Mouse (Mus musculus) brain, embryonic 14.5 days (tissue): ENCODE measurements around the gene Gm21663. TPM values are rescaled to one million over a fixed set of nuclear protein-coding genes. Genes with fewer than 3 reads are reported as not detected.
"Not testable (repeated sequence)": the region's sequence is repeated elsewhere in the genome, so short reads cannot be mapped to it uniquely, and the experiment has no call there.

Experiments used
- DNase-seq: peaks from one replicate; pipeline ENCODE4 v3.0.0-alpha.2; 2011; ENCODE audit warnings: low read depth
- CTCF ChIP-seq: fragments of 200-500 bp; IDR thresholded peaks from 2 replicates; pipeline ENCODE4 v1.5.1; 2012; ENCODE audit warnings: inconsistent platforms, mild to moderate bottlenecking, moderate library complexity, borderline replicate concordance; ENCODE audit not compliant: insufficient read depth, insufficient read length; ENCODE audit errors: extremely low read depth
- POLR2A ChIP-seq: fragments of 200-500 bp; IDR thresholded peaks from 2 replicates; pipeline ENCODE4 v1.6.1; 2012; ENCODE audit warnings: mild to moderate bottlenecking, inconsistent platforms, borderline replicate concordance; ENCODE audit not compliant: poor library complexity, insufficient read depth, insufficient read length, severe bottlenecking; ENCODE audit errors: extremely low read depth
- polyA plus RNA-seq: library from polyadenylated mRNA; depleted of rRNA; stranded (reverse); fragments of >200 nt; gene quantifications from 2 replicates; pipeline ENCODE4 v1.2.3, GENCODE M21; 2012; rRNA removed

Gene Gm21663
- not detected in 2 replicates for polyA plus RNA-seq

DNA sequence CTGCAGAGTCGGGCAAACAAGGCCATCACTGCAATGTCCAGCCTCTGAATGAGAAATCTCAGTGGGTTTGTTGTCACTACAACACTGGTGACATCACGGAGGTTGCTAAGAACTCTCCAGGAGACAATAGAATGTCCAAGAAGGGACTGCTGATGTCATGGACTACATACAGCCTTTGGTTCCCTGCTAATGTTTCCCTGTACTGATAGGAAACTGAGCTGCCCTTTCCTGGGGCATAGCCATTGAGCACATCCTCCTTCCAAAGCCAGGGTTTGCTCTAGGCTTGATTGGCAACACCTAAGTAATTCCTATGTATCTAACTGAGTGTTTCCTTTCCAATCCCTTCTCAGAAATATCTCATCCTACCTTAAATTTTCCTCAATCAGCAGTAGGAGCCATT, at the start of gene Gm21663:
Gm21663 (minus strand) TSS at position 101 of the 400 bp plus-strand sequence.
- DNase-seq: not testable (repeated sequence)

GRCm38 (mm10) chr5:25988550-25988949, 46.4 kb upstream of the Gm21663 start, which contains the start of gene Gm21698:
Gene Gm21698, minus strand, starts transcription at chr5:25988650.
- DNase-seq: not testable (repeated sequence)

DNA sequence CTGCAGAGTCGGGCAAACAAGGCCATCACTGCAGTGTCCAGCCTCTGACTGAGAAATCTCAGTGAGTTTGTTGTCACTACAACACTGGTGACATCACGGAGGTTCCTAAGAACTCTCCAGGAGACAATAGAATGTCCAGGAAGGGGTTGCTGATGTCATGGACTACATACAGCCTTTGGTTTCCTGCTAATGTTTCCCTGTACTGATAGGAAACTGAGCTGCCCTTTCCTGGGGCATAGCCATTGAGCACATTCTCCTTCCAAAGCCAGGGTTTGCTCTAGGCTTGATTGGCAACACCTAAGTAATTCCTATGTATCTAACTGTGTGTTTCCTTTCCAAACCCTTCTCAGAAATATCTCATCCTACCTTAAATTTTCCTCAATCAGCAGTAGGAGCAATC, 30.4 kb upstream of the Gm21663 start, which contains the start of gene Gm21680:
Gm21680 (minus strand) TSS at position 101 of the 400 bp plus-strand sequence.
- not testable (repeated sequence) for DNase-seq

GRCm38 (mm10) chr5:25957050-25957449, 14.9 kb upstream of the Gm21663 start:
- DNase-seq: not testable (repeated sequence)

GRCm38 (mm10) chr5:25956611-25957010, 14.4 kb upstream of the Gm21663 start:
- DNase-seq: peak; percentile 32

DNA sequence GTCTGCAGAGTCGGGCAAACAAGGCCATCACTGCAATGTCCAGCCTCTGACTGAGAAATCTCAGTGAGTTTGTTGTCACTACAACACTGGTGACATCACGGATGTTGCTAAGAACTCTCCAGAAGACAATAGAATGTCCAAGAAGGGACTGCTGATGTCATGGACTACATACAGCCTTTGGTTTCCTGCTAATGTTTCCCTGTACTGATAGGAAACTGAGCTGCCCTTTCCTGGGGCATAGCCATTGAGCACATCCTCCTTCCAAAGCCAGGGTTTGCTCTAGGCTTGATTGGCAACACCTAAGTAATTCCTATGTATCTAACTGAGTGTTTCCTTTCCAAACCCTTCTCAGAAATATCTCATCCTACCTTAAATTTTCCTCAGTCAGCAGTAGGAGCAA, 12.1 kb upstream of the Gm21663 start, which contains the start of gene Gm21671:
Gm21671 (minus strand) TSS at position 101 of the 400 bp plus-strand sequence.
- not testable (repeated sequence) for DNase-seq

GRCm38 (mm10) chr5:25945391-25945790, 3.2 kb upstream of the Gm21663 start:
- not testable (repeated sequence) for DNase-seq

DNA sequence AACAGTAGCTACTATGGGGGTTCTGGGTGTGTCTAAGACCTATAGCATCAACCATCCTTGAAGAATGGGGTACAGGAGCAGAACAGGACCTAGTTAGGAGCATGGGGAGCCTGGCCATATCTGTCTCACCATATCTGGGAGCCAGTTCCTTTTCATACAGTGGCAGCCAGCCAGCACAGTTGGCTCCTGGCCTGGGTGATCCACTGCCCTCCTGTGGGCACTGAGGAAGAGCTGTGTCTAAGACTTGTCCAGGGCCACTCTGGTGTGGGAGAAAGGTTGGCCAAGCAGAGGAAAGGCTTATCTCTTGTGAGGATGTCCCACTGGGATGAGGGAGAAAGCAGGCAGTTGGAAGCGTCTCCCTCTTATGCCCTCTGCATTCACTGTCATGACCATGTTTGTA, 50.9 kb downstream of the Gm21663 start:
- no peak for DNase-seq
- TF ChIP-seq CTCF: no peak

- peak; percentile 35 for DNase-seq
- TF ChIP-seq POLR2A (no peak), CTCF (no peak)
Observed at GRCm38 (mm10) chr5:25889746-25890382, 52.3 kb downstream of the Gm21663 start.

DNA sequence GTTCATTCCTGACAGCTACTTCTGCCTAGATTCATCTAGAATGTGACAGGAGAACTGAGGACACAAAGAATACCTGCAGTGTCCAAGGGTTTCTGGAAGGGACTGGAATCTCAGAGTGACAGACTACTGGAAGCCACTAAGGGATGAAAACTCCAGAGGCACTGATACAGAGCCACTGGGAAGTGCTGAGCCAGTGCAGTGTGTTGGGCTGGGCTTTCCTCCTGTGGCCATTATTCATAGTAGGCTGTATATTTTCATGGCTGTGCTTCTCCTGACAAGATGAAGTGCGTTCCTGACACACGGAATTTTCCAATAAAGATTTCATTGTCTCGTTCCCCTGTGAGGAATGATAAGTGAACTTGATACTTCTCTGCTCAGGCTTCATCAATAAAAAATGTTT, 55.5 kb downstream of the Gm21663 start:
- TF ChIP-seq POLR2A (no peak), CTCF (no peak)
- no peak for DNase-seq

Other genes starting within 250 kb of the Gm21663 start
- 7.9 and 12.0 TPM in 2 replicates for gene Xrcc2, start 236.6 kb downstream of the Gm21663 start, polyA plus RNA-seq
- gene Actr3b, start 182.4 kb downstream of the Gm21663 start, polyA plus RNA-seq: 15.5 and 18.0 TPM in 2 replicates
- gene Gm21671, start 12.0 kb upstream of the Gm21663 start, polyA plus RNA-seq: not detected in 2 replicates
- not detected in 2 replicates for gene Gm21680, start 30.3 kb upstream of the Gm21663 start, polyA plus RNA-seq
- not detected in 2 replicates for gene Gm21698, start 46.3 kb upstream of the Gm21663 start, polyA plus RNA-seq
- not detected in 2 replicates for gene Gm1979, start 62.4 kb upstream of the Gm21663 start, polyA plus RNA-seq
- not detected in 2 replicates for gene Gm5862, start 80.5 kb upstream of the Gm21663 start, polyA plus RNA-seq
- gene Speer4a, start 97.2 kb upstream of the Gm21663 start, polyA plus RNA-seq: 0.04 TPM in 1 of 2 replicates, not detected in the other
- gene Gm7347, start 116.2 kb upstream of the Gm21663 start, polyA plus RNA-seq: not detected in 2 replicates
- gene Gm10471, start 146.9 kb upstream of the Gm21663 start, polyA plus RNA-seq: not detected in 2 replicates
- not detected in 2 replicates for gene 5031410I06Rik, start 163.0 kb upstream of the Gm21663 start, polyA plus RNA-seq
- not detected in 2 replicates for gene Gm10220, start 179.0 kb upstream of the Gm21663 start, polyA plus RNA-seq